Mouse (Mus musculus): ENCODE data around the gene Tmem171. TPM values are rescaled to one million over a fixed set of nuclear protein-coding genes. Genes with fewer than 3 reads are reported as not detected.

The Tmem171 gene
- 3.9 TPM for polyA plus RNA-seq (2014; fragmentation: Illumina TruSeq; extraction: RNeasy Lipid Tissue Mini Kit (QIAGEN cat#74804); ENCODE audit: low read depth, low replicate concordance)

DNA sequence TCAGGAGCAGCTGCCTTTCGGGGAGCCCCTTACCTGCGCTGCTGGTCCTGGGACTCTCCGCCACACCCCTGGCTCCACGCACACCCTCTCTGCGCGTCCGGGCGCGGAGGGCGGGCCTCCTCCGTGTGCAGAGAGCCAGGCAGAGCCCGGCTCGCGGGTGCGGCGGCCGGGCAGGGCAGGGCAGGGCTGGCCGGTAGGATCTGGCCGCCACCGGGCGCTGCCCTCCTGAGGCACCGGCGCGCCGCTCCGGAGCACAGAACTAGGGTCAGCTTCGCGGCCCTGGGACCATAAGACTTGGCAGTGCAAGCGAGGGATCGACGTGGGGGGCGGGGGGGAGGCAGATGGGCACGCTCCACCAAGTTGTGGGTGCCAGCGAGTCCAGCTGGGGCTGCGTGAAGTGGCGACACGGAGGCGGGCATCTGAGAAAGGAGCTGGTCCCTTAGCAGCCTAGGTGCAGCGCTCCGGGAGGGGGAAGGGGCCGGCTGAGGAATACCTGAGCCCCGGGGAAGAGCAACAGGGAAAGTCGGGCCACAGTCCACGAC lies at the start of gene Tmem171:
Tmem171 (minus strand) TSS at position 62 of the 542 bp plus-strand sequence.

GRCm38 (mm10) chr13:98637145-98637544 lies 57.5 kb downstream of the Tmem171 start, which contains the start of gene Tmem174:
TSS of gene Tmem174 (minus strand) at chr13:98637410.

Other genes starting within 250 kb of the Tmem171 start
- gene Gm10320, start 202.8 kb downstream of the Tmem171 start, polyA plus RNA-seq (2014; fragmentation: Illumina TruSeq; extraction: RNeasy Lipid Tissue Mini Kit (QIAGEN cat#74804); ENCODE audit: low read depth, low replicate concordance) = 1.9 TPM
- gene Tmem174, start 57.4 kb downstream of the Tmem171 start, polyA plus RNA-seq (2014; fragmentation: Illumina TruSeq; extraction: RNeasy Lipid Tissue Mini Kit (QIAGEN cat#74804); ENCODE audit: low read depth, low replicate concordance) = 277 TPM
- gene Fcho2, start 120.6 kb upstream of the Tmem171 start, polyA plus RNA-seq (2014; fragmentation: Illumina TruSeq; extraction: RNeasy Lipid Tissue Mini Kit (QIAGEN cat#74804); ENCODE audit: low read depth, low replicate concordance) = 206 TPM
- gene Tnpo1, start 231.6 kb upstream of the Tmem171 start, polyA plus RNA-seq (2014; fragmentation: Illumina TruSeq; extraction: RNeasy Lipid Tissue Mini Kit (QIAGEN cat#74804); ENCODE audit: low read depth, low replicate concordance) = 128 TPM